Mouse (Mus musculus) frontal cortex, adult (tissue): ENCODE measurements around the gene Rad51b.

Experiments used
- ATAC-seq: cut with Nextera tagmentation; 2 replicates; pipeline ENCODE4 v1.9.2; 2017; ENCODE audit warnings: mild to moderate bottlenecking, moderate library complexity, mixed read lengths; ENCODE audit not compliant: low TSS enrichment

The Rad51b gene

DNA sequence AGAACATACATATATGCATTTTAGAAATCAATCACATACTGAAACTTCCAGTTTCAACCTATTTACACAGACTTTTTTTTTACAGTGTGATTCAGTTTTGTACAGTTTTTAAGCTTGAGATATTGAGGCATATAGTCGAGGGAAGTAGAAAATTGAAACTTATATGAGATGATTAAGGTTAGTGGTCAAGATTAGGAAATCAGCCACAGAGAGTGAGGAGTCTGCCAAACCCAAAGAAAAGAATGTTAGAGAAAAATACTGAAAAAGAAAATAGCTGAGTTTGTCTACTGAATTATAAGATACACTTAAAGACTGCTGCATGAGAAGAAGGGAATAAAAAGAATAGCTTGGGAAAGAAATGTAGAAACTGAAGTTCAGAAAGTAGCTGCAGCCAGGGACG is 280.4 kb downstream of the Rad51b start:
- ATAC-seq: no peak

DNA sequence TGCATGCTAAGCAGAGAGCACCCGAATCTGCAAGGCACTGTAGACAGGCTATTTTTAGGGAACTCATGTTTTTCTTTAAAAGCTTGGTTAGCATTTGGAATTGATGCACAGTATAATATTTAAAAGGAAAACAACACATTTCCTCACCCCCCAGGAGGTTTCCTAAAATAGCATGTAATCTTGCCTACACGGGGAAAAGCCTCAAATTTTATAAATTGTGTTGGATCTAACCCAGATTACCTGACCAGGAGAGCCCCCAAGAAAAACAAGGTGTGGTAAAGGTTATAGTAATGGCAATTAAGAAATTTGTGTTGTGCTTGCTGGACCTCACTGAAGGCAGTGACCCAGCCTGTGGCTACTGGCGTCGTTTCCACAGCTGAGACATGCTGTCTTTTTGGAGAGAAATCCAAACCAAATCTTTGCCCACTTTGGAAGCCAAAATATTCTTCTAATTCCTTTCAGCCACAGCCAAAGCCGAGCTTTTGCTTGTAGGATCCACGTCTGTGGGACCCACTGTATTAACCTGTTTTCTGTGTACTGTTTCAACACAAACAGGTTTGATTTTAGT is 282.0 kb downstream of the Rad51b start:
- ATAC-seq: no peak

DNA sequence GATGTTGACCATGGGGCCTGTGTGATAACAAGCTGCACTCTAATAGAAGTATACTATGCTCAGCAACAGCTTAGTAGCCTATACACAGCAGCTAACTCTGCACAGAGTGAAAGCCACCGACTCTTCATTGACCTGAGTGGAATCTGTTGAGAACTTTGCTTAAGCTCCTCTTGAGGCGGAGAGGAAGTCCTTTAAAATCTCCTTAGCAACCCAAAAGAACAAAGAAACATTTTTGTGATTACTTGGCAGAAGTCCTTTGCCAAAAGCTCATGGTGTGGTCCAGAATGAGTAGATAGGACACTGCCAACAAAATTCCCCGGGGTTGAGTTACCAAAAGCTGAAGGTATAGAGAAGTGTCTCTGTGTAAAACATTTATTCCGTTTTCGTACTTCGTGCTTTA is 282.8 kb downstream of the Rad51b start:
- no peak for ATAC-seq

DNA sequence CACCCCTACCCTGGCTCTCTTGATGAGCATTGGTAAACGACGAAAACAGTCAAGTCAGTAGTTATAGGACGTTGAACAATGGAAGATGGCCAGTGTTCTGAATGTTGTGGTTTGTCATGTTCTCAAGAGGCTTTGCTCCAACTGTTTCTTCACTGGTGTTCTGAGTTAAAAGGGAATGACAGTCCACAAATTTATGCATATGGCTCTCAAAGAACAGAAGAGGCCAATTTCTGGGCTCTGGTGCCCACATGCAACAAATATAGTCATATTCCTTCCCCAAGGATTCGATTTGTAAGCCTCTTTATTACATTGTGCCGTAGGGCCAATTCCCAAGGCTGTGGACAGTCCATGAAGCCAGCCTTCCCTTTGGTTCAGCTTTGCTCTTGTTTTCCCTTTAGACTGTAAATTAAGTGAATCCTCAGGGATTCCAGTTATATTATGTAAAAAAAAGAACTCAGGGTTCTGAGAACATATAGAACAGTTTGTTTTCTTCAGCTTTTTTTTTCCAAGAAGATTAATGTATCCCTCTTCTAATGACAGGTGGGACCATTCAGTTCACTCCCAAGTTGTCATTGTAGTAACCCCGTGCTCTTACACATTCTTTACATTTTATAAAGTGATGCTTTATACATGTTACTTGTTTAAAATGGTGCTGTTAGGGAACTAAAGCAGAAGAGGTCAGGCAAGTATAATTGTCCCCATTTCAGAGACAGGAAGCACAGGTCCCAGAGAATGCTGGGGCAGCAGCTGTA is 287.6 kb downstream of the Rad51b start:
- ATAC-seq: no peak

DNA sequence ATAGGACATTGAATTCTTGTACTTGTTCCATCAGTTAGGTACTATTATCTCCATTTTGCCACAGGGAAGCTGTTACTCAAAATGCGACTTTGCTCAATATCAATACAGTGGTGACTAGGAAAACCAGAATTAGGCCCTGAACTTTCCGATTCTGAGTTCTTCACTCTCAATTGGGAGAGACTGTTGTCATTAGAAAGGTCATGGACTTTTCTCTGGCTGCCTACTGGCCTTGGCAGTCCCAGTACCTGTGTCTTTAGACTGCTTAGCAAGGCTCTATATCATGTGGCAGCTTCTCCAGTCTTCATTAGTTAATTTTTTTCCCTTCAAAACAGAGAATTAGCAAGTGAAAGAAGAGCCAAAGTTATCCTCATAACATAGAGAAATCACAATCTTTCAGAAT is 288.3 kb downstream of the Rad51b start:
- no peak for ATAC-seq

DNA sequence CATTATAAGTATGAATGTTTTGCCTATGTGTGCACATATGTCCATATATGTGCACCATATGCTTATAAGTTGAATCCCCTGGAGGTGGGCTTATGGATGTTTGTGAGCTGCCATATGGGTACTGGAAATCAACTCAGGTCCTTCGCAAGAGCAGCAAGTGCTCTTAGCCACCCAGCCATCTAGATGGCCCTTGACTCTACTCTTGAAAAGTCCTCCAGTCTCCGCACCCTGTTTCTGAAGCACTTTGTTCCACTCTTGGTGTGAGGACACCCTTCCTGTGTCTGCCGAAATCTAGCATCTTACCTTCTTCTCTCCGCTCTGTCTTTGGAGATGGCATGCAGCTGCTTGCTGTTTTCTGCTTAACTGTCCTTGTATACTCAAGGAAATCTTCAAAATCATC is 291.7 kb downstream of the Rad51b start:
- no peak for ATAC-seq

DNA sequence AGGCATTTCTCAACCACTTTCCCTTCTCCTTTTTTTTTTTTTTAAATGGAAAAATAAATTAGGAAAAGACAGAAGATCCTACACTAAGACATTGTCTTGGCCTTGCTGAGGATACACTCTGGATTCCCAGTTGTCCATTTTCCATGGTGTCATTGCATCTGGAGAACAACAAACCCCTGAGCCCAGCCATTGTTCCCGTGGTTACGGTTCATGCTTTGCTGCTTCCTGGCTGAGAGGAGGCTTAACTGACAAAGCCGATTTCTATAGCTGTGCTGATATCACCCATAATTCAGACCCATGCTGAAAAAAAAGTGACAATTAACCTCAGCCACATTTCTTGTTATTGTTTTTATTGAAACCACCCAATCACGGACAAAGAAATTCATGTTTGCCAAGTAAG is 295.1 kb downstream of the Rad51b start:
- ATAC-seq: no peak

DNA sequence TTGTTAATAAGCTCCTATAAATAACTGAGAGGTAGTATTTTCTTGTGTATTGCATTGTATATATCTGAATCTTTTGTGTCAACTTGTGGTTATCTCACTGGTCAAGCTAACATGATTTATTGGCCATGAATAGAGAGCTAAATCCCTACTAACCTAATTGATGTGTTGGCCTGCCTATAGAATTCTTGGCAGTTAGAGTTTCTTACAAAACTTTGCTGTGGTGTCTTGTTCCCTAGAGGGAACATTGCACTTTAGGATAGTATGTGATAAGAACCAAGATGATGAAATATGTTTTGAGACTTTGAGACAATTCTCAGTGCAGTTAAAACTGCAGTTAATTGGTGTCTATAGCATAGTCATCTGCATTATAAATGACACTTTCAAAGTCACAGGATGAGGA is 299.8 kb downstream of the Rad51b start:
- ATAC-seq: no peak

DNA sequence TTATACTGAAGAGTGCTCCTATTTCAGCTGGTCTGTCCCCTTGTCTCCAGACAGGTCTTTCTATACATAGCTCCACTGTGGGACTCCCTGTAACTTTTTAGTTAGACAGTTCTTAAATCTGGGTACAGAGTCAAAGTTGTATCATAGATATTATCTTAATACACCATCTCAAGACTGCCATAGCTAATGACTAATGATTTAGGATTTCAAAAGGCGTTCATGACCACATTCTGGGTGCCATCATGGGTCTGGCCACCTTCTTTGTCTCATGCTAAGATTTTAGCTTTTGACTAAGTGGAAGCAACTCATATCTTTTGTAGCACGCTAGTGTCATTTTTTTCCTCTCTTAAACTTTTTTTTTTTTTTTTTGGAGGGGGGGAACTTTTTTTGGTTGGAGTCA is 300.3 kb downstream of the Rad51b start:
- no peak for ATAC-seq

DNA sequence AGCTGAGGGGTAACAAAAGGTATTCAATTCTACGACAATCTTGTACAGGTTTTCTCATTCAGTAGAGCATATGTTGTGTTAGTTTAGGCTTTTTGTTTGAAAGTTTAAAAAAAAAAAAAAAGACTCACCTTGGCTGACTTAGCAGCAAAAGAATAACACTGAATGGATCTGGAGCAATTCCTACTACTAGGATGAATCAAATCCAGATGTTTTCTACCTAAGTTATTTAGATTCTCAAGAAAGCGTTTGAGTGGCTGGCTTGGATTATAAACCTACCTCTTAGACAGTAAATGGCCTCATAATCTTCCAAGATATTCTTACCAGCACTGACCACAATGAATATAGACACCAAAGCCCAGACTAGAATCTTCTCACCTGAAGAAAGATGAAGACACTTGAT is 300.7 kb downstream of the Rad51b start:
- no peak for ATAC-seq

DNA sequence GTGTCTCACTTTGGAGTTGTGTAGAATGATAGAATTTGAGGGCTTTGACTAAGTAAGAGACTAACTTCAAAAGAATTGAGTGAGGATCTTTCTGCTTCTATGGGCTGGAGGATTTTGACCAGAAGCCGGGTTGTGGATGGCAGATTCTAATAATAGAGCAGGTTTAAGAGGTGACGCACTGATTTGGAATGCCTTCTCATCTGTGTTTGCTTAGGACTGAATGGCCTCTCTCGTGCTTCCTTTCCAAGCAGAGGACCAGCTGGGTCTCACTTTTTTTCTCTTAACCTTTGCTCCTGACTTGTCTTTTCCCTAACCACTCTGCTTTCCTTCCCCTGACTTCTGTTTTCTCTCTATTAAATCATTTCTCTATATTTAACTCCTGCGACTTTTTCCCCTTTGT is 301.4 kb downstream of the Rad51b start:
- ATAC-seq: no peak

DNA sequence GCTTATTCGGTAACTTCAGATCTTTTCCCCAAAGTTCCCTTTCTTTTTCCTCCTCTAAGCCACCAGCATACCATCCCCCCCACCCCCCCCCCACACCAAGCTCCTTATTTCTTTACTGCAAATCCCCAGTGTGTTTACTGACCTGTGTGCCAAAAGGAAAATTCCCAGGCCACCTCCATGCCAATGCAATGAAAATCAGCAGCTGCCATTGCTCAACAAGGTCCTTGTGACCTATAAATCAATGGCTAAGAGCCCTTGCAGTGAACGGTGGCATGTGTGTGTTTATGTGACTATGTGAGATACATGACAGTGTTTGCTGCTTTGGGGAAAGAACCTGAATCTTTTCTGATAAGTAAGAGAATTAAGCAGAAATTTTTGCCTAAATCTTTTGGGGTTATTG is 301.8 kb downstream of the Rad51b start:
- ATAC-seq: no peak

DNA sequence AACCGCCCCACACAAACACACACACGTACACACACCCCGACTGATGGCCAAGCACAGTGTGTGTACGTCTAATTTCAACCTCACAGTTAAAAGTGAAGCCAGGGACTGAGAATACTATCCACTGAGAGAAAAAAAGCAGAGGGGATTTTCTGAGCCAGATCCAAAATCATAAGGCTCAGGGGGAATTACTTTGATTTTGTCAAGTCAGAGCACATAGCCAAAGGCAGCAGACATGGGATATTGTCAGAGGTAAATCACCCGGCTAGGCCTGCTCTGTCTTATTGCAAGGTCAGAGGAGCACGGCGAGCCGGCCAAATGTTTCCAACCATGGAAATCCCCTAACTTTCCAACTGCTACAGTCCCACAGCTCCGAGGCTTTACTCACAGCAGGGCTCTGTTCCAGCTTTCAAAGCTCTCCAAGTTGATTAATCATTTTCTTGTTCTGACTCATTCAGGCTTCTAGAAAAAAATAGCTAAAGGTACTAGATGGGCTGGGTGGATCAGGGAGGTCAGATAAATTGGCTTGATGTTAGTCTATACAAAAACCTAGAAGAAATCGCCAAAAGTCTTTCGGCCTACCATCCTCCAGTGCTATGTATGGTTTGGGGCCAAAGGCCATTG is 303.2 kb downstream of the Rad51b start:
- ATAC-seq: no peak

DNA sequence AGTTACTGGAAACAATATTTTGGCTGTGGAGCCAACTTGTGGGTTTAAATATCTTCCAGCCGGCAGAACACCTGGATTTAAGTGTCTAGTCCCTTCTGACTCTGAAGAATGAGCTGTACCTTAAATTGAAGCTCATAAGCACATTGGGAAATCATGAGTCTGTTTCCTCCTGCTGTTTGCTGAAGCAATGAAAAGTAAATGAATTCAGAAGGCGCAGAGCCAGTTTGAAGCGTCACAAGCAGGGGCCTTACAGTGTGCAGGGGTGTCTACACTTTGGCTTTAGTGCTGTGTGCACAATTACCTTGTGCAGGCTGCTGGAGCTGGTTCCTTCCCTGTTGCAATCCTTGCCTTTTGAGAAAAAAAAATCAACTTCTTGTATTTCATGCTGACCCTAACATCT is 305.6 kb downstream of the Rad51b start:
- no peak for ATAC-seq

DNA sequence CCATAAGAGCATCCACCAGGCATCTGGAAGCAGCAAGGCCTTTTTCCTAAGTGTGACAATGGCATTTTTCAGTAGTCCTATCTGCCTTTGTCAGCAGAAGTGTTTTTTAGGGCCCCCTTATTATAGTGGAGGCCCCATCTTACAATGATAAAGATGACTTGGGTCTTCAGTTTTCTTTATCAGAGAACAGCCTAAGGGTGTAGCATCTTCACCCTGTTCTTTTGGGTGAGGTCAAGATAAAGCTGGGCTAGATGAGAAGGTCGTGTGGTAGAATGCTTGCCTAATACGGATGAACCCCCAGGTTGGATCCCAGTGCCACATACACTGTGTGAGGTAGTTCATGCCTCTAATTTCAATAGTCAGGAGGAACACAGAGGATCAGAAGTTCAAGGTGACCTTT is 307.8 kb downstream of the Rad51b start:
- no peak for ATAC-seq

DNA sequence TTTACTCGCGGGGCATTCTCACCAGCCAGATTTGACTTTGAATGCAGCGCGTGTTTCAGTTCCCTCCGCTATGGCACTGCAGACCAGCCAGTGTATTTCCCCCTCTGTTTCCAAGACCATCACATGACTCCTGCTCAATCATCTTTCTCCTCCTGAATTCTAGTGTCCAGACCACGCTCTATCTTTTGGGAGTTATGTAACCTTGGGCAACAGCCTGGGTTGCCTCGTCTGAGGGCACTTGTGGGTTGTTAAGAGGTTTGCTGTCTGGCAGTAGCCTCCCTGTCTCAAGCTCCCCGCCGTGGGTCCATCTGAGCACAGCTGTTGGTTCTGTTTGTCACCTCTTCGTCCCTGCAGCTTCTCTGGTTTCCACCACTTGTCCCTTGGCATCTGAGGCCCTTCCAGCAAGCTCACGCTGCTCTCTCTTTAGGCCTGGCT is 309.1 kb downstream of the Rad51b start:
- ATAC-seq: no peak

DNA sequence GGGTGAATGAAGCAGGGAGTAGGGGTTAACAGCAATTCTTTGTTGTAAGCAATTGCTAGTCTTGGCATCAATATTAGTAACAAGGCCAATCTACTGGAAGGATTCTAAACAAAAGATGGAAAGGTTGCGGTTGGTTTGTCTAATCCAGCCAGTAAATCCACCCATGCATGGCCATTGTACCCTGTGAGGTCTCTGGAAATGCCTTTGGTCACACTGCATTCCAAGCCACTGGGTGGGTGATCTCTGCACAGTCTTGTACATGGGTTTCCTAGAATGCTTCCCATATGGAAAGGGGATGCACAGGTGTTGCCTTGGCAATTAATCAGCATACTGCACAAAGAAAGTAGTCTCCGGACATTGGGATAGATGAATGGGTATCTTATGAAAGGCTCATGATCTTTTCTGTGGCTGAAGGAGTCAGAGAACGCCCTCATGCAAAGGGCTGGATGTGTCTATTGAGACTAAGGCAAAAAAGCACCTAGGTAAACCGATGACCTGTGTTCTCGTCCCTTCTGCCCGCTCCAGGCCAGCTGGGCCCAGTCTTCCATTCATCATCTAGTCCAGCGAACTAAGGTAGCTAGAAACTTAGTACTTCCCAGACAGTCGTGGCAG is 312.4 kb downstream of the Rad51b start:
- no peak for ATAC-seq

DNA sequence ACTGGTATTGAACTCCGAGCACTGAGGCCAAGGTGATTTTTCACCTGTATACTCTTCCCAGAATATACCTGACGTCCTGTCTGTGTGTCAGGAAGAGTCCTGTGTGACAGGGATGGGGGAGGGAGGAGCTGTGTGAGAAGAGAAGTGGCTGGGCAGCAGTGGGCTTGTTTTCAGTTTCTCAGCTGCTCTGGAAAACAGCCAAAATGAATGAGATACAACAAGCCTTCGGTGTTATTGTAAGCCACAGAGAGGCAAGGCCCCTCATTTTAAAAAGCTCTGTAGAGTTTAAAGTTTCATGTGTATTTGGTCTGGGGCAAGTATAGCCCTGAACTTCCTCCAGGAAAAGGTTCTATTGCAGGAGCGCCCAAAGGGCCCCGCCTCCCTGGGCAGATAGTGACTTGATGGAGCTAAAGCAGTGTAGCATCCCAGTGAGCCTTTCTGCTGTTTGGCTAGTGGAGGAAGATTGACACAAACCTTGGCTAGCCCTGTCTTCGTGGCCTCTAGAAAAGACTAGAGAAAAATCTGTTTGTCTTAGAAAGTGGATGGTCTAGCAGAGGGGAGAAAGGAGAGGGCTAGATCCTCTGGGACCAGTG is 313.5 kb downstream of the Rad51b start:
- no peak for ATAC-seq

DNA sequence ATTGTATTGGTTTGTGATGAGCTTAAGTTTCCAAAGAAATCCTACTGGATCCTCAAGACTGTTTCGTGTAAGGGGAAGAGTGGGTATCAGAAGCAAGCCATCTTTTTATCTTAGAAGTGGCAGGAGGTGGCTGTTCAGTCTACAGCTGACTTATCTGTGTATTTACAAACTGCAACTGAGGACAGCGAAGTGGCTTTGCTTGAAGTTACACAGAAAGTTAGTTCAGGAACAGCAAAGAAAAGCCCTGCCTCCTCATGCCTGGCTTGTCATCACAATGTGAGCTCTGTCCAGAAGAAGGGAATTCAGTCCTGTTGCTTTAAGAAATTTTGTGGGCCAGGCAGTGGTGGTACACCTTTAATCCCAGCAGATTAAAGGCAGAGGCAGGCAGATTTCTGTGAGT is 314.6 kb downstream of the Rad51b start:
- ATAC-seq: no peak

DNA sequence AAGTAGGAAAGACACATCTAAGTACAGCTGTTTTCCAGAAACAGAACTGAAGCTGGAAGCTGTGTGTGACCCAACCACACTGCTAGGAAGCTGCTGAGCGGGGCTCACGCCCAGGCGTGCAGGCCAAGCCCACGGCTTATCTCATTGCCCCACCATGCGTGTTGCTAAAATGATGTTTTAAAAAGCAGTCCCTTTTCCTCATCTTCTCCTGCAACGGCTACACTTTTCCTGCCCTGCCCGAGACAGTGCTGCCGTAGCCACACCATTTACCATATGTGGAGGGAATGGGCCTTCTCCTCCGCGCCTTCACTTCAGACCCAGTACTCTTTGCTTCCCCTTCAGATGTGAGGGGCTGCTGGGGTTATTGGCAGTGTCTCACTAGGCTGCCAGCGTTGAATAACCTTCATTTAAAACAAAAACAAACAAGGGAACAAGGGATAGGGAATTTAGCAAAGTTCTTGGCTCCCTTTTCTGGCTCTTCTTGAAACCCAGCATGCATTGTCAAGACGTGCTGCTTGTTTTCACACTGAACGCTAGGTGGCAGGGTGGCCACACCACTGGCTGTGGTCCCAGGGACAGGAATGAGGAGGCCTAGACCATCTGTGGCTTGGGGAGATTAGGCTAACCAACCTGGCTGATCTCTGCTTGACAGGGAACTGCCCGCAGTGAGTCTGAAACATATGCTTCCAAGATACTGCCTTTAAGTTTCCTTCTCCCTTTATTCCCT is 315.4 kb downstream of the Rad51b start:
- ATAC-seq: peak; percentile 97

DNA sequence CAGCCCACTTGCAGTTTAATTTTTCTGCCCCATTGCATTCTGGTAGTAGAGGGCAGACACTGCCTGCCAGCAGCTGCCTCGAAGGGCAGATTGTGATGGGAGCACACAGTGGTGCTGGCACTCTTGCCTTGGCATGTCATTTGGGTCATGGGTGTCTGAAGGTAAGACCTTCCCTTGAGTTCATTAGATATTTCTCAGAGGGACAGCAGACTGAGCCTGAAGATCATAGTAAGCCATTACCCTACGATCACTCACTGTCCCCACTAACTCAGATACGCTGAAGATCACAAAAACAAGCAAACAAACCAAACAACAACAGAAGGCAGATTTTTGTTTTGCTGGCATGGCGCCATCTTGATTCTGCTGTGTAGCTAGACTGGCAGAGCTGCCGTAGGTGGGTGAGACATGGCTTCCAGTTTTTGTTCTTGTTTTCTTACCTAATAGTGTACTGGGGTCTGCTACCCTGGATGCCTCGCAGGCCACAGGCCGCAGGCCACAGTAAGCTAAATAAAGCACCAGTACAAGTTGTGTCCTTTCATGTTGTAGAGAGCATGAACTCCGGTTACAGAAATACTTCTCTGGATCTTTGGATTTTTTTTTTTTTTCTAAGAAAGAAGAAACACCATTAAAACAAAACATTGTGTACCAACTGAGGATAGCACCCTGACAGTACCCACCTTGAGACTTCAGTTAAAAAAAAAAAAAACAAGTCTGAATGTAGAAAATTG is 316.1 kb downstream of the Rad51b start:
- no peak; the same call in 1 of the 2 replicates for ATAC-seq
